Mouse (Mus musculus) kidney, postnatal 0 days (tissue): ENCODE measurements around the gene Cd300lg. TPM values are rescaled to one million over a fixed set of nuclear protein-coding genes. Genes with fewer than 3 reads are reported as not detected.

Source experiments
- ATAC-seq: fragments of 200-750 bp; cut with Nextera tagmentation; replicated peaks from 2 replicates; pipeline ENCODE4 v1.8.0; 2017; ENCODE audit warnings: low read depth, moderate number of reproducible peaks, moderate TSS enrichment, moderate library complexity; ENCODE audit not compliant: low FRiP score
- DNase-seq: peaks from one replicate; pipeline ENCODE4 v3.0.0-alpha.2; 2016; ENCODE audit warnings: low spot score
- H3K27ac ChIP-seq: fragments of 300-500 bp; sonication (generic); 2 replicates; pipeline ENCODE4 v1.5.1; 2014; ENCODE audit warnings: mild to moderate bottlenecking
- H3K27me3 ChIP-seq: fragments of 300-500 bp; sonication (generic); 2 replicates; pipeline ENCODE4 v1.6.1; 2014; ENCODE audit warnings: low read length, mixed read lengths; ENCODE audit not compliant: insufficient read depth
- H3K36me3 ChIP-seq: fragments of 300-500 bp; sonication (generic); 2 replicates; pipeline ENCODE4 v1.6.1; 2014; ENCODE audit warnings: low read length, mixed read lengths; ENCODE audit not compliant: insufficient read depth
- H3K4me1 ChIP-seq: fragments of 300-500 bp; sonication (generic); replicated peaks from 2 replicates; pipeline ENCODE4 v1.6.1; 2014; ENCODE audit warnings: antibody characterized with exemption, low read length, mixed read lengths; ENCODE audit not compliant: insufficient read depth
- H3K4me2 ChIP-seq: fragments of 300-500 bp; sonication (generic); 2 replicates; pipeline ENCODE4 v1.6.1; 2014; ENCODE audit warnings: mild to moderate bottlenecking, low read length, moderate library complexity, mixed read lengths
- H3K4me3 ChIP-seq: fragments of 300-500 bp; sonication (generic); replicated peaks from 2 replicates; pipeline ENCODE4 v1.5.1; 2014; ENCODE audit warnings: low read depth, low read length
- H3K9ac ChIP-seq: fragments of 300-500 bp; sonication (generic); 2 replicates; pipeline ENCODE4 v1.6.1; 2014; ENCODE audit warnings: low read depth, low read length
- H3K9me3 ChIP-seq: fragments of 300-500 bp; sonication (generic); replicated peaks from 2 replicates; pipeline ENCODE4 v1.6.1; 2016; ENCODE audit warnings: low read length, inconsistent platforms, mixed read lengths
- CTCF ChIP-seq: IDR thresholded peaks from 2 replicates; pipeline ENCODE4 v1.5.1; 2016; ENCODE audit warnings: antibody characterized with exemption, low read depth, mild to moderate bottlenecking, moderate library complexity
- WGBS: fragments of 180-500 bp; shearing (Covaris S2); extraction: QIAGEN DNeasy Blood & Tissue Kit; methylation state at CpG from one replicate; pipeline ENCODE4 v1.1.7; 2014; 5-methylcytosine and 5-hydroxymethylcytosine counted together
- polyA plus RNA-seq: library from polyadenylated mRNA; unstranded; fragments of >200 nt; fragmentation: Nextera tagmentation; extraction: Ambion mirVana; gene quantifications from 2 replicates; pipeline ENCODE4 v1.2.1, GENCODE M21; 2015

Gene Cd300lg
- polyA plus RNA-seq = 2.8 and 2.9 TPM in 2 replicates

- no peak for TF ChIP-seq CTCF
- no peaks in the 10 kb centered on the region for H3K36me3 ChIP-seq
- H3K4me1 ChIP-seq = 0 out of 2 replicates have a peak, but pooled peaks cover 4% of the 10 kb centered on the region
- ATAC-seq = no peak
- no peak within 1 kb of the TSS for H3K4me3 ChIP-seq
- 55% methylated on average over 5 of the region's 5 CpGs for WGBS
- no peaks in the 10 kb centered on the region for H3K9me3 ChIP-seq
- peaks cover 2% of the 10 kb centered on the region; the same call in 1 of the 2 replicates for H3K27me3 ChIP-seq
- DNase-seq = no peak
- no peak within 1 kb of the TSS for H3K9ac ChIP-seq
- H3K4me2 ChIP-seq = no peak within 1 kb of the TSS
- no peak within 1 kb of the TSS for H3K27ac ChIP-seq
Observed at GRCm38 (mm10) chr11:102041350-102041949, at the start of gene Cd300lg. Gene Cd300lg (plus strand): TSS chr11:102041509.

- H3K9me3 ChIP-seq = no peaks in the 10 kb centered on the region
- ATAC-seq = no peak
- no peak overlapping the region for H3K4me2 ChIP-seq
- no peaks in the 10 kb centered on the region for H3K27me3 ChIP-seq
- no peak for TF ChIP-seq CTCF
- no peaks in the 10 kb centered on the region for H3K36me3 ChIP-seq
- no peak for DNase-seq
- 76% methylated on average over 3 of the region's 3 CpGs for WGBS
- H3K4me1 ChIP-seq = no peaks in the 10 kb centered on the region
- H3K9ac ChIP-seq = no peak overlapping the region
- no peak overlapping the region for H3K27ac ChIP-seq
- H3K4me3 ChIP-seq = no peak overlapping the region
Observed at GRCm38 (mm10) chr11:101991813-101992212, 49.5 kb upstream of the Cd300lg start.

DNA sequence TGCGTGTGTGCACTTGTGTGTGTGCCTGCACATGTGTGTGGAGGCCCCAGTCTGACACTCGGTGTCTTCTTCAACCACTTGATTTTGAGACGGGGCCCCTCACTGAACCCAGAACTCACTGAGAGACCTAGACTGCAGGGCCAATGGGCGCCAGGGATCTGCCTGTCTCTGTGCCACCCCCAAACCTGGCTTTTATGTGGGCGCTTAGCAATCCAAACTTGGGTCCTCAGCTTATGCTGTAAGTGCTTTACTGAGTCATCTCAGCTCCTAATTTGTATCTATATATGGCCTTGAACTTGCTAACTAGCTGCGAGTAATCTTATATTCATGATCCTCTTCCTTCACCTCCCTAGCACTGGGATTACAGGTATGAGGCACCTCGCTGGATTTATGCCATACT lies 48.9 kb upstream of the Cd300lg start:
- DNase-seq (no peak), ATAC-seq (no peak)
- 87% methylated on average over 7 of the region's 7 CpGs for WGBS
- no peak for TF ChIP-seq CTCF
- H3K9ac ChIP-seq = no peak overlapping the region
- H3K4me3 ChIP-seq = no peak overlapping the region
- no peak overlapping the region for H3K4me2 ChIP-seq
- H3K27me3 ChIP-seq = no peaks in the 10 kb centered on the region
- H3K27ac ChIP-seq = no peak overlapping the region
- no peaks in the 10 kb centered on the region for H3K4me1 ChIP-seq
- no peaks in the 10 kb centered on the region for H3K36me3 ChIP-seq
- H3K9me3 ChIP-seq = no peaks in the 10 kb centered on the region

DNA sequence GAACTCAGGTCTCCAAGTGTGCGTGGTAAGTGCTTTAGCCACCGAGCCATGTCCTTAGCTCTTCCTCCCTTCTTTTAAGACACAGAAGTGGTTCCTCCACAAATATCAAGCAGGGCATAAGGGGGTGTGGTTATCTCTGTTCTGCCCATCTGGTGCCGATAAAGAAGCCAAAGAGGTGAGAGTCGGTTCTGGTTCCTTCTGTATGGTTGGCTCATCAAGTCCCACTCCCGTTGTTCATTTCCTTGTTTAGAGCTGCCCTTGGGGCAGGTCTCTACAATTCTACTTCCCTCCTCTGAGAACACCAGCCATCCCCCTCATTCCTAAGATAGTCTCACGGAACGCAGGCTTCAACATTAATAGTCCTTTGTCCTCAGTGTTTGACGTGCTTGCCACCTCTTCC lies 47.2 kb upstream of the Cd300lg start:
- H3K27me3 ChIP-seq = no peaks in the 10 kb centered on the region
- H3K4me1 ChIP-seq = no peaks in the 10 kb centered on the region
- no peak for TF ChIP-seq CTCF
- no peak overlapping the region for H3K27ac ChIP-seq
- H3K4me3 ChIP-seq = no peak overlapping the region
- no peaks in the 10 kb centered on the region for H3K36me3 ChIP-seq
- H3K9ac ChIP-seq = no peak overlapping the region
- ATAC-seq (no peak), DNase-seq (peak; percentile 19)
- WGBS = 64% methylated on average over 8 of the region's 8 CpGs
- no peak overlapping the region for H3K4me2 ChIP-seq
- H3K9me3 ChIP-seq = no peaks in the 10 kb centered on the region

DNA sequence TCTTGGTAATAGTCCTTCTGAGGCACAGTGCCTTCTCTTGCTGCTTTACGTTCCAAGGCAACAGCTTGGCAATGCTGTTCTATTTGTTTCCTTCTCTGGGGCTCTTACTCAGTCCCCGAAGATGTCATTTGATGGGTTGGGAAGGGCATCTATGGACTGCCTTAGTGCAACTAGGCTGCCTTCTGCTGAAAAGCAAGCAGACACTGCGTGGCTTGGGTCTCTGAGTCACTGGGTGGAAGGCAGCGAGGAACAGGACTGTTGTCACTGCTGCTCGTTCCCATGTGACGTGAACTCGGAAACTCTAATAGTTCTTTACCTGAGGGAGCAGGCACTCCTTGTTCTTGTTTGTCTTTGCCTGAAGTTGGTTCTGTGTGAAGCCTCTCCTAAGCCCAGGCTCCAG lies 45.4 kb upstream of the Cd300lg start:
- no peak overlapping the region for H3K4me3 ChIP-seq
- ATAC-seq = no peak
- H3K4me1 ChIP-seq = no peaks in the 10 kb centered on the region
- TF ChIP-seq CTCF = no peak
- no peaks in the 10 kb centered on the region for H3K9me3 ChIP-seq
- WGBS = 93% methylated on average over 7 of the region's 7 CpGs
- no peak overlapping the region for H3K27ac ChIP-seq
- no peaks in the 10 kb centered on the region for H3K27me3 ChIP-seq
- no peaks in the 10 kb centered on the region for H3K36me3 ChIP-seq
- H3K9ac ChIP-seq = no peak overlapping the region
- no peak overlapping the region for H3K4me2 ChIP-seq
- no peak for DNase-seq

GRCm38 (mm10) chr11:101998258-101998657 lies 43.1 kb upstream of the Cd300lg start:
- Histone ChIP-seq H3K4me2 (no peak overlapping the region), H3K36me3 (no peaks in the 10 kb centered on the region), H3K27me3 (no peaks in the 10 kb centered on the region), H3K4me3 (no peak overlapping the region), H3K9ac (no peak overlapping the region), H3K4me1 (no peaks in the 10 kb centered on the region), H3K27ac (no peak overlapping the region), H3K9me3 (no peaks in the 10 kb centered on the region)
- WGBS = 32% methylated on average over 5 of the region's 5 CpGs
- TF ChIP-seq CTCF = no peak
- peak; percentile 52 for DNase-seq
- no peak for ATAC-seq

- 53% methylated on average over 4 of the region's 4 CpGs for WGBS
- no peak overlapping the region for H3K27ac ChIP-seq
- TF ChIP-seq CTCF = no peak
Observed at GRCm38 (mm10) chr11:101999466-101999865, 41.8 kb upstream of the Cd300lg start.

More at GRCm38 (mm10) chr11:101999466-101999865, 41.8 kb upstream of the Cd300lg start:
- Histone ChIP-seq H3K4me2 (no peak overlapping the region), H3K4me1 (no peaks in the 10 kb centered on the region), H3K9me3 (no peaks in the 10 kb centered on the region), H3K36me3 (no peaks in the 10 kb centered on the region), H3K9ac (no peak overlapping the region), H3K27me3 (no peaks in the 10 kb centered on the region), H3K4me3 (no peak overlapping the region)
- DNase-seq (no peak), ATAC-seq (no peak)
